Mouse (Mus musculus) olfactory bulb, adult 2 months (tissue): ENCODE data around the gene Rhof.

Source experiments
- CTCF ChIP-seq: fragments of 200-500 bp; IDR thresholded peaks from 2 replicates; pipeline ENCODE4 v1.5.1; 2012; ENCODE audit warnings: low read depth, mild to moderate bottlenecking, low read length, moderate library complexity; ENCODE audit not compliant: insufficient read depth
- POLR2A ChIP-seq: fragments of 200-500 bp; IDR thresholded peaks from 2 replicates; pipeline ENCODE4 v1.6.1; 2012; ENCODE audit warnings: mild to moderate bottlenecking, low read depth, low read length, moderate library complexity; ENCODE audit not compliant: insufficient read depth

DNA sequence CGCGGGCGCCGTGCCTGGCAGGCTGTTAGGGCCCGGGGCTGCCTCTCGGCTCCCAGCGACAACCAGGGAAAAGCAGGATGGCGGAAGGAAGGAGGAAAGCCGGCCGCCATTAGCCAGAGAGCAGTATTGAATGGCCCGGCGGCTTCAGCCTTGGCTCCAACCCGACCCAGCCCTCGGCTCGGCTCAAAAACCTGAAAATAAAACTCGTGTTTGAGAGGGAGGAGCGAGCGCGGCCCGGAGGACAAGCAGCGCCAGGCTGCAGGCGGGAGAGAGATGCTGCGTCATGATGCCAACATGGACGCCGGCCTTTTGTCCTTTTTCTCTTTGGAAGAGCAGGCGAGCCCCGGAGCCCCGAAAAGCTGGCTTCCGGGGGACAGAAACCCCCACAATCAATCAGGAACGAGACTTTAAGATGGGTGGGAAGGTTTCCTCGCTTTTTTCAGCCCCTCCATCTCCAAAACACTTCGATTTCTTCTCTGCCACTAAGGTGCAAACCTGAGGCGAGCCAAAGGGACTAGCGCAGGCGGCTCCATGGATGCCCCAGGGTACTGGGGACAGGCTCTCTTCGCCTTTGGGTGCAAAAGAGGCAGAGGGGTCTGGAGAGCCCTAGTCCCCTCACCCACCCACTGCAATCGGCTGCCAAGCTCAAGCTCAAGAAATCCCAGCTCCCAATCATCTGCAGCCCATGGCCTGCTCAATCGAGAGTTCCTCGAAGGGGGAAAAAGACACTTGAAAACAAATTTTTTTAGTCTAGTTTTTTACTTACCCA is 6.6 kb upstream of the Rhof start:
- TF ChIP-seq POLR2A (peak; percentile 63; the same call in 1 of the 2 replicates), CTCF (no peak)
